Mouse (Mus musculus) thymus, adult 2 months (tissue): ENCODE data around the gene Ppp4r1. TPM values are rescaled to one million over a fixed set of nuclear protein-coding genes. Genes with fewer than 3 reads are reported as not detected.

Experiments
- DNase-seq: peaks from one replicate; pipeline ENCODE4 v3.0.0; 2021
- H3K27ac ChIP-seq: fragments of 200-500 bp; 2 replicates; pipeline ENCODE4 v1.5.1; 2012; ENCODE audit warnings: low read length, control low read depth; ENCODE audit not compliant: control insufficient read depth, insufficient read depth
- H3K27me3 ChIP-seq: fragments of 200-500 bp; 2 replicates; pipeline ENCODE4 v1.6.1; 2012; ENCODE audit warnings: mild to moderate bottlenecking, low read length, moderate library complexity, mixed read lengths; ENCODE audit not compliant: control insufficient read depth, insufficient read depth
- H3K36me3 ChIP-seq: fragments of 200-500 bp; 2 replicates; pipeline ENCODE4 v1.6.1; 2012; ENCODE audit warnings: mild to moderate bottlenecking, low read length, moderate library complexity; ENCODE audit not compliant: control insufficient read depth, insufficient read depth
- H3K4me1 ChIP-seq: fragments of 200-500 bp; replicated peaks from 2 replicates; pipeline ENCODE4 v1.6.1; 2012; ENCODE audit warnings: low read length; ENCODE audit not compliant: control insufficient read depth, insufficient read depth
- H3K4me3 ChIP-seq: fragments of 200-500 bp; 2 replicates; pipeline ENCODE4 v1.5.1; 2012; ENCODE audit warnings: mild to moderate bottlenecking, low read length, control low read depth, moderate library complexity; ENCODE audit not compliant: control insufficient read depth, insufficient read depth
- CTCF ChIP-seq: fragments of 200-500 bp; IDR thresholded peaks from 2 replicates; pipeline ENCODE4 v1.5.1; 2012; ENCODE audit warnings: mild to moderate bottlenecking, control low read depth, low read length, moderate library complexity, borderline replicate concordance; ENCODE audit not compliant: control insufficient read depth, poor library complexity, insufficient read depth; ENCODE audit errors: extremely low read depth
- POLR2A ChIP-seq: fragments of 200-500 bp; IDR thresholded peaks from 2 replicates; pipeline ENCODE4 v1.6.1; 2012; ENCODE audit warnings: mild to moderate bottlenecking, low read length, control low read depth, moderate library complexity; ENCODE audit not compliant: control insufficient read depth, poor library complexity, insufficient read depth; ENCODE audit errors: extremely low read depth
- WGBS: fragments of 180-500 bp; shearing (Covaris S2); methylation state at CpG from one replicate; pipeline ENCODE4 v1.1.7; 2018; 5-methylcytosine and 5-hydroxymethylcytosine counted together
- polyA plus RNA-seq: library from polyadenylated mRNA; depleted of rRNA; stranded (reverse); fragments of >200 nt; gene quantifications from 2 replicates; pipeline ENCODE4 v1.2.3, GENCODE M21; 2012

Ppp4r1 gene
- polyA plus RNA-seq, 1 experiment, result 40.1 TPM

- TF ChIP-seq CTCF (no peak), POLR2A (no peak)
- Histone ChIP-seq H3K4me3 (no peak overlapping the region), H3K4me1 (peaks cover 3% of the 10 kb centered on the region), H3K27ac (no peak overlapping the region), H3K27me3 (no peaks in the 10 kb centered on the region), H3K36me3 (peaks cover 30% of the 10 kb centered on the region)
- 97% methylated on average over 13 of the region's 13 CpGs for WGBS
- DNase-seq, result no peak
Observed at GRCm38 (mm10) chr17:65830216-65830863, 48.0 kb downstream of the Ppp4r1 start.

DNA sequence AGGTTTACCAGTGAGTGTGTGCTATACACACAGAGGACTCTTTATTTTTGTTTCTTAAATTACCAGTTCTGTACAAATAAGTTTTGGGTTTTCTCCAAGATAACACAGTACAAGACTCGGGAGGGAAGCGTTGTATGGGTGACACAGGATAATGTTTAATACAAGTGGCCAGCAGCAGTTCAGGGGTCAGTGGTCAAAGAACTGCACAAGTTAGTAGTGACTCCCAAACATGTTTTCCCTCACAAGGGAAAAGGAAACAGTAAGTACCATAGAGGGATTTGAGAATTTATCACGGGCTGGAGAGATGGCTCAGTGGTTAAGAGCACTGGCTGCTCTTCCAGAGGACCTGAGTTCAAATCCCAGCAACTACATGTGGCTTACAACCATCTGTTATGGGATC, 51.5 kb downstream of the Ppp4r1 start:
- TF ChIP-seq CTCF (no peak), POLR2A (no peak)
- no peak overlapping the region for H3K27ac ChIP-seq
- no peak overlapping the region for H3K4me3 ChIP-seq
- no peaks in the 10 kb centered on the region for H3K27me3 ChIP-seq
- peaks cover 60% of the 10 kb centered on the region for H3K36me3 ChIP-seq
- 94% methylated on average over 3 of the region's 3 CpGs for WGBS
- DNase-seq, result no peak
- H3K4me1 ChIP-seq, result no peaks in the 10 kb centered on the region

GRCm38 (mm10) chr17:65836746-65837145, 54.4 kb downstream of the Ppp4r1 start:
- no peak for DNase-seq
- H3K4me3 ChIP-seq, result no peak overlapping the region
- no peaks in the 10 kb centered on the region for H3K4me1 ChIP-seq
- H3K36me3 ChIP-seq, result peaks cover 63% of the 10 kb centered on the region
- 91% methylated on average over 3 of the region's 3 CpGs for WGBS
- no peaks in the 10 kb centered on the region for H3K27me3 ChIP-seq
- no peak for TF ChIP-seq POLR2A
- TF ChIP-seq CTCF, result no peak
- H3K27ac ChIP-seq, result no peak overlapping the region

DNA sequence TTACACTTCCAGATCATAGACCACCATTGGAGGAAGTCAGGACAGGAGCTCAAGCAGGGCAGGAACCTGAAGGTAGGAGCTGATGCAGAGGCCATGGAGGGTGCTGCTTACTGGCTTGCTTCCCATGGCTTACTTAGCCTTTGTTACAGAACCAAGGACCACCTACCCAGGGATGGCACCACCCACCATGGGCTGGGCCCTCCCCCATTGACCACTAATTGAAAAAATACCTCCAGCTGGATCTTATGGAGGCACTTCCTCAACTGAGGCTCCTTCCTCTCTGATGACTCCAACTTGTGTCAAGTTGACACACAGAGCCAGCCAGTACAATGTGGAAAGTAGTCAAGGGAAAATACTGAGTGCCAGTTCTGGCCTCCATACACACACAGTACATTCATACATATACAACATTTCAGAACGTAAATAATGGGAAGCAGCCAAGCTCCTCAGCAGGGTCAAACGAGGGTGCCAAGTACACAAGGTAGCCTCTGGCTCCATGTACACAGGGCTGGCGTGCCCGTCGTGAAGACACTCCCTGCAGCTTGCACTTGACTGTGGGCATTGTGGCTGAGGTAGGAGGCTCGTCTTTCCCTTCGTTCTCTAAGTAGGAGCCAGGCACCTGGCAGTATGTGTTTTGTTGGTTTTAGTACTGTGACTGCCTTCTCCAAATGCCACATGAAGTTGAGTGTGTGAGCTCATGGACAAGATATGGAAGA, 57.3 kb downstream of the Ppp4r1 start:
- 84% methylated on average over 7 of the region's 7 CpGs for WGBS
- H3K4me1 ChIP-seq, result no peaks in the 10 kb centered on the region
- no peak overlapping the region for H3K27ac ChIP-seq
- DNase-seq, result no peak
- H3K27me3 ChIP-seq, result no peaks in the 10 kb centered on the region
- H3K4me3 ChIP-seq, result no peak overlapping the region
- TF ChIP-seq POLR2A (no peak), CTCF (no peak)
- H3K36me3 ChIP-seq, result peaks cover 46% of the 10 kb centered on the region

DNA sequence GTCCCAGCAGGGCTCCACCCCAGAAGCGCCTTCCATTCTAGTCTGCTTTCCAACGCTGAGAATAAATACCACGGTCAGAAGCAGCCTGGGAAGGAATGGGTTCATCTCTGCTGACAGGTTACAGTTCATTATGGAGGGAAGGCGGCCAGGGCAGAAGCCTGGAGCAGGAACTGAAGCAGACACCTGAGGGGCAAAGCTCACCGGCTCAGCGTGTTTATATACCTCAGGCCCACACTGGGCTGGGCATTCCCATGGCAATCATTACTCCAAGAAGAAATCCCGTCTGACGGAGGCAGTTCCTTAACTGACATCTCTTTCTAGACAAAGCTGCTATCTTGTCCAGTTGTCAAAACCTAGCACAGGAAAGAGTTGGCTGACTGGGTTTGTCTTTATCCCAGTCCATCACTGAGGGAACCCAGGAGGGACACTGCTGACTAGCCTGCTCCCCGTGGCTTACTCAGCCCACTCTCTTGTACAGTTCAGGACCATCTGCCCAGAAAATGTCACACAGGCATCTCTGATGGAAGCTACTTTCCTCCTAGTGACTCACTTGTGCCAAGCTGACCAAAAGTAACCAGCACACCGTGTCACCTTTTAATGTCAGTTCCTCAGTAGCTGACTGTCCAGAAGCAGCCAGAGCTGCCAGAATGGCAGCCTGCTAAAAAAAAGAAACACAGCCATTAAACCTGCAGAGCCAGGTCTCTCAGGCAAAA, 60.5 kb downstream of the Ppp4r1 start:
- Histone ChIP-seq H3K27me3 (no peaks in the 10 kb centered on the region), H3K36me3 (peaks cover 26% of the 10 kb centered on the region), H3K27ac (no peak overlapping the region), H3K4me3 (no peak overlapping the region), H3K4me1 (no peaks in the 10 kb centered on the region)
- 95% methylated on average over 10 of the region's 10 CpGs for WGBS
- TF ChIP-seq POLR2A, result no peak
- TF ChIP-seq CTCF, result no peak
- DNase-seq, result no peak

DNA sequence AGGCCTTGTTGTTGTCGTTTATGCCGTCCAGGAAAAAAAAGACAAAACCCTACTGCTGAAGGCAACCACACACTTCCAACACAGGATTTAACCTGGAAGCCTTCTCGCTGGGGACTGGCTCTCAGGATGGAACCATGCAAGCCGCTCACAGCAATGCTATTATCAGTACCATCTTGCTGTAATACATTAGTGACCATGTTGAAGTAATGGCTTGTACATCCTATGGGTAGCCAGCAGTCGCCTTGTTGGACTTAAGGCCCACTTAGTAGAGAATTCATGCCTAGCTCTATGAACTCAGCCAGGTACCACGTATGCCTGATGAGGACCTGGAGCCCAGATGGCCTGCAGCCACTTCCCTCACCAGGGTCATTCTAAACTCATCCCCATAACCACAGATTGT, 63.0 kb downstream of the Ppp4r1 start:
- TF ChIP-seq CTCF (no peak), POLR2A (no peak)
- over 99% methylated on average over 6 of the region's 6 CpGs for WGBS
- Histone ChIP-seq H3K27me3 (no peaks in the 10 kb centered on the region), H3K4me3 (no peak overlapping the region), H3K27ac (no peak overlapping the region), H3K4me1 (no peaks in the 10 kb centered on the region), H3K36me3 (peaks cover 24% of the 10 kb centered on the region)
- no peak for DNase-seq
